Mouse (Mus musculus) splenic B cell, adult 2 months (primary cell): ENCODE results near the gene Pms2.

Experiments used
- DNase-seq: peaks from one replicate; pipeline ENCODE4 v3.0.0-alpha.2; 2011; ENCODE audit warnings: low read depth, low spot score
- H3K27me3 ChIP-seq: 2 replicates; pipeline ENCODE4 v1.6.1; 2012; ENCODE audit warnings: mild to moderate bottlenecking, low read length, moderate library complexity, mixed read lengths; ENCODE audit not compliant: control insufficient read depth, poor library complexity, insufficient read depth, severe bottlenecking
- H3K36me3 ChIP-seq: 2 replicates; pipeline ENCODE4 v1.6.1; 2012; ENCODE audit warnings: mild to moderate bottlenecking, low read length, moderate library complexity, mixed read lengths; ENCODE audit not compliant: control insufficient read depth, poor library complexity, insufficient read depth, severe bottlenecking

Gene Pms2

GRCm38 (mm10) chr5:143957101-143957500 is 47.3 kb downstream of the Pms2 start:
- no peaks in the 10 kb centered on the region for H3K36me3 ChIP-seq
- no peaks in the 10 kb centered on the region for H3K27me3 ChIP-seq
- DNase-seq: no peak

GRCm38 (mm10) chr5:143959551-143959950 is 49.8 kb downstream of the Pms2 start:
- no peak for DNase-seq
- Histone ChIP-seq H3K27me3 (no peaks in the 10 kb centered on the region), H3K36me3 (no peaks in the 10 kb centered on the region)

GRCm38 (mm10) chr5:143961176-143961575 is 51.4 kb downstream of the Pms2 start:
- no peak for DNase-seq
- no peaks in the 10 kb centered on the region for H3K36me3 ChIP-seq

GRCm38 (mm10) chr5:143965586-143966345 is 56.0 kb downstream of the Pms2 start:
- H3K27me3 ChIP-seq: no peaks in the 10 kb centered on the region
- no peak for DNase-seq
- H3K36me3 ChIP-seq: no peaks in the 10 kb centered on the region

More at GRCm38 (mm10) chr5:143961176-143961575, 51.4 kb downstream of the Pms2 start:
- no peaks in the 10 kb centered on the region for H3K27me3 ChIP-seq

GRCm38 (mm10) chr5:143966671-143967070 is 56.9 kb downstream of the Pms2 start:
- DNase-seq: no peak
- Histone ChIP-seq H3K27me3 (no peaks in the 10 kb centered on the region), H3K36me3 (no peaks in the 10 kb centered on the region)

GRCm38 (mm10) chr5:143972628-143973027 is 62.9 kb downstream of the Pms2 start:
- no peak for DNase-seq
- no peaks in the 10 kb centered on the region for H3K27me3 ChIP-seq

GRCm38 (mm10) chr5:143974931-143975630 is 65.3 kb downstream of the Pms2 start:
- no peaks in the 10 kb centered on the region for H3K36me3 ChIP-seq
- peak; percentile 86 for DNase-seq
- H3K27me3 ChIP-seq: no peaks in the 10 kb centered on the region

More at GRCm38 (mm10) chr5:143972628-143973027, 62.9 kb downstream of the Pms2 start:
- no peaks in the 10 kb centered on the region for H3K36me3 ChIP-seq

GRCm38 (mm10) chr5:143975631-143975933 is 65.8 kb downstream of the Pms2 start:
- H3K36me3 ChIP-seq: no peaks in the 10 kb centered on the region
- no peak for DNase-seq
- no peaks in the 10 kb centered on the region for H3K27me3 ChIP-seq

- no peak for DNase-seq
- no peaks in the 10 kb centered on the region for H3K36me3 ChIP-seq
- no peaks in the 10 kb centered on the region for H3K27me3 ChIP-seq
Measured at GRCm38 (mm10) chr5:143976232-143976631, 66.5 kb downstream of the Pms2 start.

GRCm38 (mm10) chr5:143976726-143977431 is 67.1 kb downstream of the Pms2 start:
- no peak for DNase-seq
- H3K27me3 ChIP-seq: no peaks in the 10 kb centered on the region

GRCm38 (mm10) chr5:143980858-143981257 is 71.1 kb downstream of the Pms2 start:
- Histone ChIP-seq H3K27me3 (no peaks in the 10 kb centered on the region), H3K36me3 (peaks cover 4% of the 10 kb centered on the region)

More at GRCm38 (mm10) chr5:143976726-143977431, 67.1 kb downstream of the Pms2 start:
- H3K36me3 ChIP-seq: no peaks in the 10 kb centered on the region

GRCm38 (mm10) chr5:143982361-143982760 is 72.6 kb downstream of the Pms2 start:
- DNase-seq: no peak
- peaks cover 11% of the 10 kb centered on the region for H3K36me3 ChIP-seq
- H3K27me3 ChIP-seq: no peaks in the 10 kb centered on the region

More at GRCm38 (mm10) chr5:143980858-143981257, 71.1 kb downstream of the Pms2 start:
- DNase-seq: no peak
